Mouse (Mus musculus): ENCODE measurements around the gene Plpp3. TPM values are rescaled to one million over a fixed set of nuclear protein-coding genes. Genes with fewer than 3 reads are reported as not detected.
"Not testable (repeated sequence)": the region's sequence is repeated elsewhere in the genome, so short reads cannot be mapped to it uniquely, and the experiment has no call there.

Plpp3 gene
- polyA plus RNA-seq, 1 experiment from 2014 or later: 91.7 TPM

- no peak overlapping the region for H3K4me3 ChIP-seq
- no peak overlapping the region for H3K4me2 ChIP-seq (replicated peaks)
- no peaks in the 10 kb centered on the region for H3K4me1 ChIP-seq
- no peaks in the 10 kb centered on the region for H3K9me3 ChIP-seq (replicated peaks)
- no peaks in the 10 kb centered on the region for H3K36me3 ChIP-seq
- no peak for ATAC-seq (ENCODE audit: low FRiP score)
- H3K27me3 ChIP-seq: no peaks in the 10 kb centered on the region
- no peak overlapping the region for H3K27ac ChIP-seq
- H3K9ac ChIP-seq: no peak overlapping the region
- WGBS: 61% methylated on average over 2 of the region's 2 CpGs
Observed at GRCm38 (mm10) chr4:105260385-105260784, 103.2 kb downstream of the Plpp3 start.

GRCm38 (mm10) chr4:105260893-105261769 lies 104.0 kb downstream of the Plpp3 start:
- no peak overlapping the region for H3K4me3 ChIP-seq
- H3K4me1 ChIP-seq: no peaks in the 10 kb centered on the region
- H3K36me3 ChIP-seq: no peaks in the 10 kb centered on the region
- no peaks in the 10 kb centered on the region for H3K9me3 ChIP-seq (replicated peaks)
- no peaks in the 10 kb centered on the region for H3K27me3 ChIP-seq
- no peak for ATAC-seq (ENCODE audit: low FRiP score)
- H3K9ac ChIP-seq: no peak overlapping the region
- no peak overlapping the region for H3K4me2 ChIP-seq (replicated peaks)
- 76% methylated on average over 9 of the region's 9 CpGs for WGBS
- no peak overlapping the region for H3K27ac ChIP-seq

GRCm38 (mm10) chr4:105262358-105262757 lies 105.2 kb downstream of the Plpp3 start:
- H3K4me1 ChIP-seq: no peaks in the 10 kb centered on the region
- ATAC-seq (ENCODE audit: low FRiP score): no peak

GRCm38 (mm10) chr4:105263600-105263999 lies 106.5 kb downstream of the Plpp3 start:
- no peaks in the 10 kb centered on the region for H3K9me3 ChIP-seq (replicated peaks)
- no peaks in the 10 kb centered on the region for H3K4me1 ChIP-seq
- no peak overlapping the region for H3K4me2 ChIP-seq (replicated peaks)
- H3K4me3 ChIP-seq: no peak overlapping the region
- H3K36me3 ChIP-seq: no peaks in the 10 kb centered on the region
- no peak for ATAC-seq (ENCODE audit: low FRiP score)
- H3K27me3 ChIP-seq: no peaks in the 10 kb centered on the region
- no peak overlapping the region for H3K27ac ChIP-seq
- 92% methylated on average over 8 of the region's 8 CpGs for WGBS
- no peak overlapping the region for H3K9ac ChIP-seq

More at GRCm38 (mm10) chr4:105262358-105262757, 105.2 kb downstream of the Plpp3 start:
- H3K9ac ChIP-seq: no peak overlapping the region
- H3K4me2 ChIP-seq (replicated peaks): no peak overlapping the region
- H3K36me3 ChIP-seq: no peaks in the 10 kb centered on the region
- H3K4me3 ChIP-seq: no peak overlapping the region
- no peaks in the 10 kb centered on the region for H3K27me3 ChIP-seq
- H3K9me3 ChIP-seq (replicated peaks): no peaks in the 10 kb centered on the region
- no peak overlapping the region for H3K27ac ChIP-seq
- WGBS: 91% methylated on average over 12 of the region's 12 CpGs

GRCm38 (mm10) chr4:105265041-105265440 lies 107.9 kb downstream of the Plpp3 start:
- no peaks in the 10 kb centered on the region for H3K27me3 ChIP-seq

GRCm38 (mm10) chr4:105265678-105266077 lies 108.5 kb downstream of the Plpp3 start:
- no peak overlapping the region for H3K4me3 ChIP-seq
- H3K36me3 ChIP-seq: no peaks in the 10 kb centered on the region
- H3K27me3 ChIP-seq: no peaks in the 10 kb centered on the region
- no peak overlapping the region for H3K27ac ChIP-seq
- H3K9ac ChIP-seq: no peak overlapping the region
- no peaks in the 10 kb centered on the region for H3K9me3 ChIP-seq (replicated peaks)
- H3K4me1 ChIP-seq: no peaks in the 10 kb centered on the region
- no peak overlapping the region for H3K4me2 ChIP-seq (replicated peaks)
- no peak for ATAC-seq (ENCODE audit: low FRiP score)
- 73% methylated on average over 4 of the region's 4 CpGs for WGBS

More at GRCm38 (mm10) chr4:105265041-105265440, 107.9 kb downstream of the Plpp3 start:
- H3K9me3 ChIP-seq (replicated peaks): no peaks in the 10 kb centered on the region
- no peak for ATAC-seq (ENCODE audit: low FRiP score)
- H3K4me2 ChIP-seq (replicated peaks): no peak overlapping the region
- no peak overlapping the region for H3K27ac ChIP-seq
- WGBS: 76% methylated on average over 8 of the region's 8 CpGs
- H3K4me1 ChIP-seq: no peaks in the 10 kb centered on the region
- H3K4me3 ChIP-seq: no peak overlapping the region
- no peak overlapping the region for H3K9ac ChIP-seq
- H3K36me3 ChIP-seq: no peaks in the 10 kb centered on the region

GRCm38 (mm10) chr4:105268202-105268730 lies 111.1 kb downstream of the Plpp3 start:
- 84% methylated on average over 6 of the region's 6 CpGs for WGBS
- no peaks in the 10 kb centered on the region for H3K4me1 ChIP-seq
- no peak overlapping the region for H3K4me3 ChIP-seq
- no peak overlapping the region for H3K4me2 ChIP-seq (replicated peaks)
- no peak overlapping the region for H3K27ac ChIP-seq
- no peaks in the 10 kb centered on the region for H3K9me3 ChIP-seq (replicated peaks)
- no peak overlapping the region for H3K9ac ChIP-seq
- no peaks in the 10 kb centered on the region for H3K27me3 ChIP-seq
- no peak for ATAC-seq (ENCODE audit: low FRiP score)
- no peaks in the 10 kb centered on the region for H3K36me3 ChIP-seq

- H3K4me1 ChIP-seq; H3K9me3 ChIP-seq (replicated peaks); H3K36me3 ChIP-seq; H3K4me2 ChIP-seq (replicated peaks); H3K9ac ChIP-seq; H3K4me3 ChIP-seq; ATAC-seq (ENCODE audit: low FRiP score); H3K27ac ChIP-seq; H3K27me3 ChIP-seq: not testable (repeated sequence)
- 95% methylated on average over 4 of the region's 7 CpGs for WGBS
Observed at GRCm38 (mm10) chr4:105269398-105269797, 112.3 kb downstream of the Plpp3 start.

- peaks cover 9% of the 10 kb centered on the region for H3K4me1 ChIP-seq
- no peaks in the 10 kb centered on the region for H3K36me3 ChIP-seq
- ATAC-seq (ENCODE audit: low FRiP score): no peak
- H3K27me3 ChIP-seq: no peaks in the 10 kb centered on the region
- H3K9ac ChIP-seq: no peak overlapping the region
- H3K4me2 ChIP-seq (replicated peaks): no peak overlapping the region
- 86% methylated on average over 6 of the region's 6 CpGs for WGBS
- H3K4me3 ChIP-seq: no peak overlapping the region
- no peaks in the 10 kb centered on the region for H3K9me3 ChIP-seq (replicated peaks)
- no peak overlapping the region for H3K27ac ChIP-seq
Observed at GRCm38 (mm10) chr4:105271166-105271565, 114.0 kb downstream of the Plpp3 start.

- no peak overlapping the region for H3K4me2 ChIP-seq (replicated peaks)
- no peaks in the 10 kb centered on the region for H3K9me3 ChIP-seq (replicated peaks)
- ATAC-seq (ENCODE audit: low FRiP score): no peak
- no peaks in the 10 kb centered on the region for H3K27me3 ChIP-seq
- 84% methylated on average over 2 of the region's 2 CpGs for WGBS
- peaks cover 14% of the 10 kb centered on the region for H3K4me1 ChIP-seq
- H3K9ac ChIP-seq: no peak overlapping the region
- no peak overlapping the region for H3K4me3 ChIP-seq
- H3K36me3 ChIP-seq: no peaks in the 10 kb centered on the region
- H3K27ac ChIP-seq: no peak overlapping the region
Observed at GRCm38 (mm10) chr4:105273034-105273433, 115.9 kb downstream of the Plpp3 start.

GRCm38 (mm10) chr4:105273486-105273885 lies 116.3 kb downstream of the Plpp3 start:
- no peak for ATAC-seq (ENCODE audit: low FRiP score)
- Histone ChIP-seq H3K27ac (no peak overlapping the region), H3K4me3 (no peak overlapping the region), H3K4me2 (replicated peaks) (no peak overlapping the region), H3K36me3 (no peaks in the 10 kb centered on the region), H3K4me1 (peaks cover 14% of the 10 kb centered on the region), H3K9me3 (replicated peaks) (no peaks in the 10 kb centered on the region), H3K27me3 (no peaks in the 10 kb centered on the region), H3K9ac (no peak overlapping the region)
- 98% methylated on average over 4 of the region's 4 CpGs for WGBS

GRCm38 (mm10) chr4:105275616-105276015 lies 118.5 kb downstream of the Plpp3 start:
- Histone ChIP-seq H3K4me1 (peaks cover 14% of the 10 kb centered on the region), H3K4me2 (replicated peaks) (no peak overlapping the region), H3K4me3 (no peak overlapping the region), H3K27me3 (no peaks in the 10 kb centered on the region), H3K27ac (no peak overlapping the region), H3K9ac (no peak overlapping the region), H3K9me3 (replicated peaks) (no peaks in the 10 kb centered on the region), H3K36me3 (no peaks in the 10 kb centered on the region)
- no peak for ATAC-seq (ENCODE audit: low FRiP score)
- WGBS: 32% methylated on average over 3 of the region's 3 CpGs

Measured in hindbrain, embryonic 12.5 days (tissue).